17 mouse cellular contexts compared by ENCODE assay signal in genomic region chr19:58523736-58524394, GRCm38 (mm10). TPM values are rescaled to one million over a fixed set of nuclear protein-coding genes. Genes with fewer than 3 reads are reported as not detected.
DNase-seq lines count a peak whose midpoint lies in the region; ATAC-seq lines count a peak whose summit lies in the region.
"Had no signal": no experiment of that assay in that cellular context is flagged by ENCODE, and none has a peak within 500 bp of the region (broad histone marks: within the 10 kb centered on the region; RNA-seq: fewer than 3 reads in every experiment).

No protein-coding gene starts in this region.

- ATAC-seq in midbrain, embryonic 13.5 days = no peak
- no peak for ATAC-seq in midbrain, embryonic 14.5 days (ENCODE audit: low FRiP score, low TSS enrichment)
- no peak for ATAC-seq in neural tube, embryonic 13.5 days (ENCODE audit: low read depth)
- ATAC-seq in liver, embryonic 12.5 days = no peak

- H3K27ac ChIP-seq in midbrain, embryonic 13.5 days = no peak overlapping the region
- no peak overlapping the region for H3K27ac ChIP-seq in midbrain, embryonic 14.5 days (replicated peaks; ENCODE audit: low read depth, low read length)
- H3K27ac ChIP-seq in neural tube, embryonic 13.5 days (replicated peaks) = no peak overlapping the region
- H3K27ac ChIP-seq in liver, embryonic 12.5 days = no peak overlapping the region
- H3K27ac ChIP-seq: limb, embryonic 13.5 days had no signal

- H3K27me3 ChIP-seq in midbrain, embryonic 13.5 days = no peaks in the 10 kb centered on the region
- H3K27me3 ChIP-seq in midbrain, embryonic 14.5 days (ENCODE audit: control insufficient read depth, insufficient read depth, low read length) = no peaks in the 10 kb centered on the region
- no peaks in the 10 kb centered on the region for H3K27me3 ChIP-seq in neural tube, embryonic 13.5 days
- H3K27me3 ChIP-seq in liver, embryonic 12.5 days (replicated peaks) = no peaks in the 10 kb centered on the region

- 53% methylated on average over 12 of the region's 12 CpGs for WGBS in midbrain, embryonic 13.5 days
- 57% methylated on average over 12 of the region's 12 CpGs for WGBS in midbrain, embryonic 14.5 days
- WGBS in neural tube, embryonic 13.5 days = 36% methylated on average over 12 of the region's 12 CpGs
- 59% methylated on average over 12 of the region's 12 CpGs for WGBS in liver, embryonic 12.5 days (ENCODE audit: insufficient replicate concordance)

- 0 out of 2 replicates have a peak, but pooled peaks cover 3% of the 10 kb centered on the region for H3K4me1 ChIP-seq in midbrain, embryonic 13.5 days (replicated peaks)
- no peaks in the 10 kb centered on the region for H3K4me1 ChIP-seq in midbrain, embryonic 14.5 days (ENCODE audit: control insufficient read depth, insufficient read depth, low read length)
- peaks cover 11% of the 10 kb centered on the region for H3K4me1 ChIP-seq in neural tube, embryonic 13.5 days (replicated peaks)
- no peaks in the 10 kb centered on the region for H3K4me1 ChIP-seq in liver, embryonic 12.5 days

- H3K9me3 ChIP-seq in midbrain, embryonic 13.5 days = no peaks in the 10 kb centered on the region
- no peaks in the 10 kb centered on the region for H3K9me3 ChIP-seq in midbrain, embryonic 14.5 days (ENCODE audit: control insufficient read depth, low read length)
- H3K9me3 ChIP-seq in neural tube, embryonic 13.5 days = no peaks in the 10 kb centered on the region
- H3K9me3 ChIP-seq in liver, embryonic 12.5 days (replicated peaks) = no peaks in the 10 kb centered on the region
- H3K9me3 ChIP-seq: limb, embryonic 13.5 days had no signal

- no peak for DNase-seq in midbrain, embryonic 14.5 days
- peak; percentile 75 for DNase-seq in Muller cell, postnatal 12 days (ENCODE audit: inconsistent ontology term)
- peak; percentile 48 for DNase-seq in adrenal gland, postnatal 14 days
- no peak for DNase-seq in heart, adult 18-20 months
- DNase-seq: cerebellum, adult 11-12 months; heart, postnatal 14 days; kidney, adult 9 months; lung, postnatal 4 days; thymus, adult 18-20 months had no signal

- no peak overlapping the region for H3K9ac ChIP-seq in midbrain, embryonic 13.5 days (replicated peaks)
- no peak overlapping the region for H3K9ac ChIP-seq in midbrain, embryonic 14.5 days (replicated peaks; ENCODE audit: low read length)
- H3K9ac ChIP-seq in neural tube, embryonic 13.5 days = no peak overlapping the region
- H3K9ac ChIP-seq in liver, embryonic 12.5 days = no peak overlapping the region
- H3K9ac ChIP-seq: limb, embryonic 13.5 days had no signal

- H3K4me2 ChIP-seq in midbrain, embryonic 13.5 days (replicated peaks) = 0 out of 2 replicates have a peak overlapping the region, but pooled peaks have one; percentile 6
- no peak overlapping the region for H3K4me2 ChIP-seq in midbrain, embryonic 14.5 days (ENCODE audit: low read length)
- peak overlapping the region; percentile 24 for H3K4me2 ChIP-seq in neural tube, embryonic 13.5 days
- no peak overlapping the region for H3K4me2 ChIP-seq in liver, embryonic 12.5 days
- H3K4me2 ChIP-seq: limb, embryonic 13.5 days had no signal

- no peak overlapping the region for H3K4me3 ChIP-seq in midbrain, embryonic 13.5 days (replicated peaks)
- no peak overlapping the region for H3K4me3 ChIP-seq in midbrain, embryonic 14.5 days (replicated peaks; ENCODE audit: low read depth, low read length)
- no peak overlapping the region for H3K4me3 ChIP-seq in neural tube, embryonic 13.5 days
- no peak overlapping the region for H3K4me3 ChIP-seq in liver, embryonic 12.5 days
- H3K4me3 ChIP-seq: limb, embryonic 13.5 days had no signal

- no peaks in the 10 kb centered on the region for H3K36me3 ChIP-seq in midbrain, embryonic 13.5 days
- no peaks in the 10 kb centered on the region for H3K36me3 ChIP-seq in midbrain, embryonic 14.5 days (ENCODE audit: control insufficient read depth, insufficient read depth, low read length)
- no peaks in the 10 kb centered on the region for H3K36me3 ChIP-seq in neural tube, embryonic 13.5 days
- no peaks in the 10 kb centered on the region for H3K36me3 ChIP-seq in liver, embryonic 12.5 days
- H3K36me3 ChIP-seq: limb, embryonic 13.5 days had no signal

RNA-seq across cellular contexts. Expression of gene Ccdc172, which starts 12.1 kb away (rescaled TPM):
- polyA plus RNA-seq in midbrain, embryonic 13.5 days (2015; fragmentation: Nextera tagmentation; extraction: Ambion mirVana) = not detected in 2 replicates
- polyA plus RNA-seq in midbrain, embryonic 14.5 days (2014; fragmentation: Nextera tagmentation; extraction: Ambion mirVana) = not detected in 2 replicates
- total RNA-seq in adrenal gland, postnatal 14 days (2021) = not detected in 2 replicates
- not detected in 2 replicates for polyA plus RNA-seq in neural tube, embryonic 13.5 days (2015; fragmentation: Nextera tagmentation; extraction: Ambion mirVana)
- polyA plus RNA-seq in liver, embryonic 12.5 days (2016; fragmentation: Nextera tagmentation; extraction: Ambion mirVana) = not detected in 2 replicates
- total RNA-seq in heart, adult 18-20 months (2021) = not detected
- total RNA-seq: gastrocnemius, adult 18-20 months; heart, postnatal 14 days; layer of hippocampus, postnatal 14 days had no signal
- polyA plus RNA-seq: embryonic facial prominence, embryonic 14.5 days; limb, embryonic 13.5 days; neural tube, embryonic 11.5 days had no signal

Comparison
In these comparisons a context has a peak if more than half of its experiments do, and no peak if none do; other contexts are left out.
1. H3K4me2 ChIP-seq: peak in midbrain, embryonic 13.5 days (single experiment) and neural tube, embryonic 13.5 days (single experiment); none in midbrain, embryonic 14.5 days (single experiment) and liver, embryonic 12.5 days (single experiment).
2. DNase-seq: peak in Muller cell, postnatal 12 days (single experiment) and adrenal gland, postnatal 14 days (single experiment); none in midbrain, embryonic 14.5 days (single experiment) and heart, adult 18-20 months (0 of 2).